Mouse (Mus musculus) urinary bladder, postnatal 10 days (tissue): ENCODE measurements around the gene Prpsap1.
"Not testable (repeated sequence)": the region's sequence is repeated elsewhere in the genome, so short reads cannot be mapped to it uniquely, and the experiment has no call there.

ENCODE experiments used
- DNase-seq: peaks from one replicate; pipeline ENCODE4 v3.0.0; 2022; ENCODE audit warnings: low spot score

The Prpsap1 gene

DNA sequence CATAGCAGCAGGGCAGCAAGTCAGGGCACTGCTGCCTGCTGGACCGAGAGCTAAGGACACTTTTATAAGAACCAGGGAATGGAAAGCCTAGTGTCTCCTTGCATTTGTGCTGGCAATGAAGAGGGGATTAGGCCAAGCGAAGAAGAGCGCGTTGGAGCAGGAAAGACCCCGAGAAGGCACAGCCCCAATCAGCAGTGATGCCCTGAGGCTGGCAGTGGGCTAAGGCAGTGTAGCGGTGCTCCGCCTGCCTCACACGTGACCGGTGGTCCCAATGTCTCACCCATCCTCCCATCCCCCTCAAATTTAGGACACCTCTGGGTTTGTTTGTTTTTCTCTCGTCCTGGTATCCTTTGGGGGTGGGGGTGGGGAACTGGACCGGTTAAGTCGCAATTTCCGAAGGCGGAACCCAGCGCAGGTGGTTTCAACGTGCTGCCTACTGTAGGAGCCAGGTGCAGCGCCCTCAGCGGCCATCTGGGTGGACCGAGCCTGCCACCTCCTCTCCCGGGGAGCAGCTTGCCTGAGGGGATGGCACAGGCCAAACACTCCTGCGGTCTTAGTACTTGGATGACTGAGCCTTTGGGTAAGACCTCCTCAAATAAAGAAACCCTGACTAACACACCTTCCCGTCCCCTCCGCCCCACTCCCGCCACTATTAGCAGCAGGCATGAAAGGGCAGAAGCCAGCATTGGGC, 21.5 kb upstream of the Prpsap1 start:
- no peak for DNase-seq

DNA sequence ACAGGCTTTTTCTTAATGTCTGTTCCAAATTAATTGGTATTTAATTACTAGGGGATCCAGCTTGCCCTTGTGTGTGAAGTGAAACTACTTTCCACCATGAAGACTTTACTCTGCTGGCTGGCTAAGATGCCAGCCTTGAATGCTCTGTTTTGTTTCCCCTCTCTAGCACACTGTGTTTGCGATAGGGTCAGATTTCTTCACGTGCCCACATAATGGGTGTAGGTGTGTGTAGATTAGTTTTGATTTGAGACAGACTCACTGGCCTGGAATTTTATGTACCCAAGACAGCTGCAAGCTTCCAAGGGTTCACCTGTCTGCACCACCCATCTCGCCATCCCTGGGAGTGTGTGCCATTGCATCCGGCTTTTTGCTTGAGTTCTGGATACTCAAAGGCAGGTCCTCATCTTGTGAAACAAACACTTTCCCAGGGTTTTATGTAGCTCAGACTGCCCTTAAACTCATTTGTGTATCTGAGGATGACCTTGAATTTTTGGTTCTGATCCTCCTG, 19.6 kb upstream of the Prpsap1 start:
- no peak for DNase-seq

DNA sequence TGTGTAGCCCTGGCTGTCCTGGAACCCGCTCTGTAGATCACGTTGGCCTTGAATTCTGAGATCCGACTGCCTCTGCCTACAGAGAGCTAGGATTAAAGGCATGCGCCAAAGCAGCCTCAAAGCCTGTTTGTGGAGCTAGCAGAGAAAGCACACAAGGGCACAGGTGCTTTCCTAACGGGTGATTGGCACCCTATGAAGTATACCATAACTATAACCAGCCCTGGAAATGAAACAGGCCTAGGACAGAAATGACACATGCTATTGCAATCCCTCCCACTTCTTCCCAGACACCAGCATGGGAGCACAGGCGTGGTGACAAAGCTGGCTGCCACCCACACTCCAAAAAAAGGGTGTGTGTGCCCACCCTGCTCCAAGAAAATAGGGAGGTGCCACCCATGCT, 19.0 kb upstream of the Prpsap1 start:
- no peak for DNase-seq

DNA sequence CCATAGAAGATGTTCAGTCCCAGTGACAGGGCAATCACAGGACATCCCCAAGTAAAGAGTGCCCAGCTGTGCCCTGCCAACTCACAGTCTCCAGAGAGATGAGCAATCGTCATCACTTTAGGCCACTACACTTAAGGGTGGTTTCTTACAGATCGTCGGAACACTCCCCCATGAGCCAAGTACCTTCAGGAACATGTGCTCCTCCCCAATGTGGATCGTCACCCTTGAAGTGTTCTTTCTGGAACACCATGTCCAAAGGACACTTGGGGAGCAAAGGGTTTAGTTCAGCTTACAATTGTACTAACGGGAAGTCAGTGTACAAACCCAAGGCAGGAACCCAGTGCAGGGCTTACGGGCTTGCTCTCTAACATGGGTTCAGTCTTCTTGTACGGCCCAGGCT, 18.2 kb upstream of the Prpsap1 start:
- no peak for DNase-seq

DNA sequence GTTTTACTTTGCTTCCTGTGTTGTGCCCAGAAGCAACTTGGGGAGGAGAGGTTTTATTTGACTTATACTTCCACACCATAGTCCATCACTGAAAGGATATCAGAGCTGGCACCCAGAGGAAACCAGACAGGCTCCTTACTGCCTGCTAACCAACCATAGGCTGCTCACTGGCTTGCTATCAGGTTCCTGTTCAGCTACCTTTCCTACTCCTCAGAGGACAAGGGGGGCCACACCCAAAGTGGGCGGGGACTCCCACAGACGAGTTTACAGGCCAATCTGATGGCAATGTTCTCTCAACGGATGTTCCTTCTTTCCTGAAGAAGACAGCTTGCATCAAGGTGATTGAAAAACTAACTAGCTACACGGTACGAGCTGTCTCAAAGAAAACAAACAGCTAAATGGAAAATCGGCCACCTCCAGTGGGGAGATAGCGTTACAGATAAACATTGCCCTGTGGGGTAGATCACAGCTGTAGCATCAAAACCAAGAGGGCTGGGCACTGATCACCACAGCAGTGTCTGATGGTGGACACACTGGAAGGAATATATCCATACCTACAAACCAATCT, 17.4 kb upstream of the Prpsap1 start:
- DNase-seq = no peak

DNA sequence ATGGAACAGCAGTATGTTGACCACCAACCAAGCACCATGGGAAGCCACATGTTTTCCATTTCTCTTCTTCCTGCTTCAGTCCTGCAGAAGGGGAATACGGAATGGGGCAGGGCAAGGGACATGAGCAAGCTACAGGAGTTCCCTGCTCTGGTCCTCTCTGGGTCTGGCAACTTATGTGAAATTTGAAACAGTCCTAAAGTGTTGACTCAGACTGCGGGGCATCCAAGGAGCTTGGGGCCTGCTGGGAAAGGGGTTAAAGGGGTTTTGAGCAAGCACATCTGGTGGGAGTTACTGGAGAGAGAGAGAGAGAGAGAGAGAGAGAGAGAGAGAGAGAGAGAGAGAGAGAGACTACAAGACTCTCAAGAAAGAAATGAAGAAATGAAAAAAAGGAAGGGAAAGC, 14.7 kb upstream of the Prpsap1 start:
- no peak for DNase-seq

DNA sequence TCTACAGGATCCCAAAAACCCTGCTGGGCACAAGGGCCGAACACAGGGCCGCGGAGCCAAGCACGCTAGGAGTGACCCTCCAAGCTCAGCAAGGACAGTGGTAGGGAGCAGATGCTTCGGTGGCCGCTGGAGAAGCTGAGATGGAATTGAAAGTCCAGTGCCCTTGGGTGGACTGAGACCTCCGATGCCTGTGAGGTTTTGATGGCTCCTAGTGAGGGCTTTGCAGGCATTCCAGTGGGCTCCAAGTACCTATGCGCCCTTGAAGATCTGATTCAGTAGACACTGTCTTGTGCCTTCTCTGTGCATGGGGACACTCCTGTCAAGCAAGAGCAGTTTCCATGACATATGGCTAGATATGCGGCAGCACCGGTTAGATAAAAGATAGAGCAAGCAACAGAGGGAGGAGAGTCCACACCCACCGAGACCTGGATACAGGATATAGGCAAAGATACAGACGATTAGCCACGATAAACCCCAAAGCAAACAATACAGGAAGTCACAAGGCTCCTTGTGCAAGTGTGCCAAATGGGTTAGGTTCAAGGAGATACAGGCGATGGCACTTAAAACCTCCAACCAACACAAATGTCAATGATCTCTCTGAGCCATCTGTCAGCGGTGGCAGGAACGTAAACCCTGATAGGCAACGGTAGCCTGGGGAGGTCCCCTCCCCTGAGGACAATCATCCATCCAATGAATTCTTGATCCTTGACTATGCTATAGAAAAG, 12.3 kb upstream of the Prpsap1 start:
- DNase-seq = no peak

DNA sequence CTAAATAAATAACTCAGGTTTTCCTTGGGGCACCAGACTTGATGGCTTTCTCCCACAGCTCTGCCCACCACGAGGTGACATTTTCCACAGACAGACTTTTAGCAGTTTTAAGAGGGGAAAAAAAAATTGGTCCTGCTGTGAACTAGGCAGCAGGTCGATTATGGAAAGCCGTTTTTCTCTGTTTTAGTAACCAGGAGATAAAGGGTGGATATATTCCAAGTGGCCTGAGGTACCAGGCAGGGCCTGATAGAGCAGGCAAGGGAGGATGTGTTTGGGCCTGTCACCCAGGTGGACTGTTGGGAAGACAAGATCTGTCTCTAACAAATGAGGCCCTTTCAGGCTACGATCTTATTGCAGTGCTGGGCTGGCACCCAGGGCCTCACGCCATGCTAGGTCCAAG, 11.6 kb upstream of the Prpsap1 start:
- no peak for DNase-seq

DNA sequence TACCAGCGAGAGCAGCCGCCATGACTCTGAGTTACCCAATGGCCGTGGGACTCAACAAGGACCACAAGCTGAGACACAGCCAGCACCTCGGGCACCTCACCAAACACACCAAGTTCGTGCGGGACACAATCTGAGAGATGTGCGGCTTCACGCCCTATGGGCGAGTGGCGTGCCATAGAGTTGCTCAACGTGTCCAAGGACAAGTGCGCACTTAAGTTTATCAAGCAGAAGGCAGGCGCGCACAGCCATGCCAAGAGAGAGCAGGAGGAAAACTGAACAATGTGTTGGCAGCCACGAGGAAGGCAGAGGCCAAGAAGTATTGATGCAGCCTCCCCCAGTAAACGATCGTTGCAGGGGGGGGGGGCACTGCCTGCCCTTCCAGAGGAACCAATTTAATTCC, 10.5 kb upstream of the Prpsap1 start:
- no peak for DNase-seq

DNA sequence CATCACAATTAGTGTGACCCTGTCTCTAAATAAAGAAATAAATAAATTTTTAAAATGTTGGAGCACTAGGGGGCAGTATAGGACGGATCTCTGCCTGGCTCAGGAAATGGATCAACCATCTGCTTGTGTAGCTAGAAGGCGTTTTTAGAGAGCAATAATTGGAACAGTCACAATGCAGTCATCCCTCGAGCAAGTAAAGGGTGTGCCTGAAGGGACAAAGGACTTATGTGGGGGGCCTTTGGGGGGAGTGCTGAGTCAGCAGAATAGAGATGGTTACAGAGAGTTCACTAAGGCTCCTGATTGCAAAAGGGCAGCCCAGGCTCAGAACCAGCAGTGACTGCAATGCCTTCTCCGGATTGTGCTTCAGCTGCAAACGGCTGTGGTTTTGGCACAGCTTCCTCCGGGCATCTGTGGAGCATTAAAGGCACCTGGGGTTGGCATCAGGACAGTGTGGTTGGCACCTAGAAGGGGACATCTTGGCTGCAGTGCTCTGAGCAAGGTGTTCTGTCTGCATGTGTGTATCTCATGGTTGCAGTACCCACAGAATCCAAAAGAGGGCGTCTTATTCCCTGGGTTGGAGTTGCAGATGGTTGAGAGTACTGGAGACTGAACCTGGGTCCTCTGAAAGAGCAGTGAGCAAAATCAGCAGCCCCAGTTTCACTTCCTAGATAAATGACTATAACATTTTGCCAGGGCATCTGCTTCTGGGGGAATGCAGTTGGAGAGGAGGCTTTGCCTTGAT, 7.2 kb upstream of the Prpsap1 start:
- DNase-seq = no peak

DNA sequence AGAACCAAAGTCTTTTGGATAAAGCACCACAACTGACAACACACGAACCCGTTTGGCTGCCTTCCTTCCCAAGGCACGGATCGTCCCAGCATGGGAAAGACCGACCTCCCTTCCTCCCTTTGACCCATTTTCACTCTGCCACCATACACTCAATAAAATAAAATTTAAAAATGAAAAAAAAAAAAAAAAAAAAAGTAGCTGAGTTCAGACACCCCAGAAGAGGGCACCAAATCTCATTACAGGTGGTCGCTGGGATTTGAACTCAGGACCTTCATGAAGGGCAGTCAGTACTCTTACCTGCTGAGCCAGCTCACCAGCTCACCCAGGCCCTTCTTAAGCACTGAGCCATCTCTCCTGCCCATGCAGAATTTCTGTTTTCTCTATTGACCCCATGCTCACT, 5.0 kb upstream of the Prpsap1 start:
- DNase-seq = no peak

DNA sequence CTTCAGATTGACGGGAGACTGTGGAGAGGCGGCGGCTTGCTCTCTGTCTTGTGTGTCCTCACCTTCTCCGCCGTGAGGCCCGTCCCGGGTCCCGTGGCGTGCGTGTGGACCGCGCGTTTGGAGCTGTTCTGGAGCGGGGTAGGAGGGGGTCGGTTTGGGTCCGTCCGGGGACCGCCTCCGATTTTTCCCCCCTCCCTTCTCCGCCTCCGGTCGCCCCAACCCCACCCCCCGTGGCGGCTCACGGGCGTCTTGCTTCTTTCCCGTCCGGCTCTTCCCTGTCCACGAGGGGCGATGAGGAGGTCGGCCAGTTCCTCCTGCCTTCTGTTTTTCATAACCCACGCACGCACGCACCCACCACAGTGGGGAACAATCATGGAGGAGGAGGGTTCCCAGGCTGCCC, 4.6 kb upstream of the Prpsap1 start:
- DNase-seq = no peak

DNA sequence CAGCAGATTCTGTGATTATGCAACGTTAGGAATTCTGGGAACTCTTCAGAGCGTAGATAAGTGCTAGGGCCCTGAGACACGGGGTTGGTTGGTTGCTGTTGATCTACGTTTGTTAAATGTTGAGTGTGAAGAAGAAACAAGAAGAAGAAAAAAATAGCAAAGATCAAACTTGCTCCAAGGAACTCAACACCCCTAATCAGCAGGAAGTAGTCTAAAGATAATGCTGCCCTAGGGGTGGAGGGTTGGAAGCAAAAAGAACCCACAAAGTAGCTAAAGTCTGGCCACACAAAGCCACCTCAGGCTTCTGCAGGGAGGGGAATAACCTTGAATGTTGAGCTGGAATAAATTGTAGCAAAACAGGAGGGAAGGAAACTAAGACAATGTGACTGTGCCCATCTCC, 3.3 kb upstream of the Prpsap1 start:
- no peak for DNase-seq

DNA sequence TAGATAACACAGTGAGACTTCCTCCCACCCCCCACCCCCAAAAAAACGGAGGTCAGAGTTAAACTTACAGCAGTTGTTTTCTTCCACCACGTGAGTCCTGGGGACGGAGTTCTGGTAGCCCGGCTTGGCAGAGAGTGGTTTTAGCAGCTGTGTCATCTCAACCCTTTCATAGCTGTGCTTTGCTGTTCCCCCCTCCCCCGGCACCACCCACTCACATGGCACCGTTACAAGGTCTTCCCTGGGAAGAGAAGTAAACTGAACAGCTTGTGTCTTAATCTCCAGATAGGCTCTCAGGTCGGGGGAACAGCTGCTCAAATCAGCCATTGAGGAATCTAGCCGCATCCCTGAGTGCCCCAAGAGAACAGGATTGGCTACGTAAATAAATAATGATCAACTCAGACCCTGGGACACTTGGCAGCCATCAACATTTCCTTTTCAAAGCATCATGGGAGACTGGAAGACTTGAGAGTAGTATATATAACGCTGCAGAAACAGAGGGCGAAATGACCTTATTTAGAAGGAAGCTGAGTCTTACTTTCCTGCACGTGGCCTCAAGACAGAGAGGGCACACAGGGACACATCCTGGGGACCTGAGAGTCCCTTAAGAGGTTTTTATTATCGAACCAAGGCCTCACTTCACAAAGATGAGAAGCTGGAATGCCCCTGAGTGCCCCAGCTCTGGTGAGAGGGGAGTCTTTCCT, 622 bp upstream of the Prpsap1 start:
- DNase-seq = peak; percentile 41

DNA sequence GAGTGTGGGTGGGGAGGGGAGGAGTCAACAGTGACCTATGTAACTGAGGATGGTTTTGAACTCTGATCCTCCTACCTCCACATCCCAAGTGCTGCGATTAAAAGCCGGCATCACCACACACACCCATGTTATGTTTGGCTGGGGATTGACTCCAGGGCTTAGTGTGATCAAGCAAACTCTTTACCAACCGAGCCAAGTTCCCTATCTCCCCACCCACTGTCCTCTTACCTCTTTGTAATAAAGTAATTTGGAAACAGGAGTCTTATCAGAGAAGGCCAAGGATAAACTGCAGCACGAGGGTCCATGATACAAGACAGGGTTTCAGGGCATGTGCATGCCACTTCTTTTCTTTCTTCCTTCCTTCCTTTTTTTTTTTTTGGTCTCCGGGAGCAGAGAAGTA, 811 bp downstream of the Prpsap1 start:
- DNase-seq = no peak

DNA sequence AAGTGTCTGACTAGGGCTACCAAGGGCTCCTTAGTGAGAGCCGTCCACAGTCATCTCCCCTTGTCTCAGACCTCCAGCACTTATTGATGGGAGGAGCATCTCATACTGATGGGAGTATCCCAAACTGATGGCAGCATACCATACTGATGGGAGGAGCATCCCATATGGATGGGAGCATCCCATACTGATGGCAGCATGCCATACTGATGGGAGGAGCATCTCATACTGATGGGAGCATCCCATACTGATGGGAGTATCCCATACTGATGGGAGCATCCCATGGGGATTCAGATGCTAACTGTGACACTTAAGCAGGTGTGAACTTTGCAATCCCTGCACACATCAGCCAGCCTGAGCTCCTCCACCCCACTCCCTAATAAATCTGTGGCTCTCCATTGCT, 1.5 kb downstream of the Prpsap1 start:
- DNase-seq = not testable (repeated sequence)

DNA sequence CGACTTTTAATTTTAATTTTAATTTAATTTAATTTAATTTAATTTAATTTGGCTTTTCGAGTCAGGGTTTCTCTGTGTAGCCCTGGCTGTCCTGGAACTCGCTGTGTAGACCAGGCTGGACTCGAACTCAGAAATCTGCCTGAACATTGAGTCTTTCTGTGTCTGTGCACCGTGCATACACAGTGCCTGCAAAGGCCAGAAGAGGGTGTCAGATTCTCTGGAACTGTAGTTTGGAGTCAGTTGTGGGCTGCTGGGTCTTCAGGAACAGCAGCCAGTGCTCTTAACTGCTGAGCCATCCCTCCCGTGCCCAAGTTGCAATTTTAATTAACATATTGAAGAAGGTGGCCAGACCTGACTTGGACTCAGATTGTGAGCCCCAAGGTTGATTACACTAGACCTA, 2.7 kb downstream of the Prpsap1 start:
- DNase-seq = no peak

DNA sequence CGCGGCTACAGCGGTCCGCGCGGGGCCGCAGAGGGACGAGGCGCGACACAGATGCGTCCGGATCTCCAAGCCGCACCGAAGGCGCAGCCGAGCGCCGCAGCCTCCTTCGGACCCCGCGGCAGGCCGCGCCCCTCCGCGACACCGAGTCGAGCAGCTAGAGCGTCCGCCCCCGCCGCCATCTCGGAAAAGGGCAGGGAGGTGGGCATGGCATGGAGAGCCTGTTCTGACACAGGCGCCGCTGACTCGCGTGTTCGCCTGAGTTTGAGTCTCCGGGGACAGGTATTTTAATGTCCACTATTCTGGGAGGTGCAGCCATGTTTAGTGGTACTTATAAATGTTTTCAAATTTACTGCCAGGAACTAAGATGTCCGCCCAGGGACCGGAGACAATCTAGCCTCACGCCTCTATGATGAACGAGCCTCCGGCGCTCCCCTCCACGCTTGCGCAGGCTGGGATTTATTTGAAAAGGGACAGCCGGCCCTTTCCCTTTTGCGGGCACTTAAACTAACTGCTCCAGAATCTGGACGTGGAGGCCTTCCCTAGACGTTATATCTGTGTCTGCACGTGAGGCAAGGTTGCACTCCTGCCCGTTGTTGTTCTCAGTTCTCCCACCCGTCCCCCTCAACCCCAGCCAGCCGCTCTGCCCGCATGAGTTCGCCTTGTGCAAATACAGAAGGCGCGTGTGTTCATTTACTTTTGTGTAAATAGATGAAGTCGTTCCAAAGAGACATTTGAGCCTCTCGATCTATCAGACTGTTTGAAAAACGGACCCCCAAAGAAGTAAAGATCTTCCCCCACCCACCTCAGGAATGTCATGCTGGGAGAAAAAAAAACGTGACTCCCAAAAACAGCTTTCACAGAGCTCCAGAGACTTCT, 3.5 kb downstream of the Prpsap1 start:
- DNase-seq = peak; percentile 72

DNA sequence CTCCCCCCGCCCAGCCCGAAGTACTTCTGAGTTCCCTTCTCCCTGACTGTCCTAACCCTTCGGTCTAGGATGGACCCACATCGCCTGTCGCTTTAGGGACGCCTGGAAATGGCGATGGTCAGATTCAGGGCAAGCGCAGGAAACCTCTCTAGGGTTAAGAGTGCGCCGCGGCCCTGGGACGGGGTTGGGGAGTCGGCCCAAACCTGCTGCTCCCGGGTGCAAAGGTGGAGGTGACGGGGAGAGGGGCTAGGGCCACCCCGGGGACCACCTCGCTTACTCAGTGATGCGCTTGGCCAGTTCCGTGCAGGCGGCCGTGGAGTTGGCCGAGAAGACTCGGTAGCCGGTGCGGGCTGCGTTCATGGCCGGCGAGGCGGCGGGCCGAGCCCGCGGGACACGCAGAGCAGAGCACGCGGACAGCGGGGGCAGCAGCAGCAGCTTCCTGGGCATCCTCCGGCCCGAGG, 4.2 kb downstream of the Prpsap1 start:
- DNase-seq = no peak

DNA sequence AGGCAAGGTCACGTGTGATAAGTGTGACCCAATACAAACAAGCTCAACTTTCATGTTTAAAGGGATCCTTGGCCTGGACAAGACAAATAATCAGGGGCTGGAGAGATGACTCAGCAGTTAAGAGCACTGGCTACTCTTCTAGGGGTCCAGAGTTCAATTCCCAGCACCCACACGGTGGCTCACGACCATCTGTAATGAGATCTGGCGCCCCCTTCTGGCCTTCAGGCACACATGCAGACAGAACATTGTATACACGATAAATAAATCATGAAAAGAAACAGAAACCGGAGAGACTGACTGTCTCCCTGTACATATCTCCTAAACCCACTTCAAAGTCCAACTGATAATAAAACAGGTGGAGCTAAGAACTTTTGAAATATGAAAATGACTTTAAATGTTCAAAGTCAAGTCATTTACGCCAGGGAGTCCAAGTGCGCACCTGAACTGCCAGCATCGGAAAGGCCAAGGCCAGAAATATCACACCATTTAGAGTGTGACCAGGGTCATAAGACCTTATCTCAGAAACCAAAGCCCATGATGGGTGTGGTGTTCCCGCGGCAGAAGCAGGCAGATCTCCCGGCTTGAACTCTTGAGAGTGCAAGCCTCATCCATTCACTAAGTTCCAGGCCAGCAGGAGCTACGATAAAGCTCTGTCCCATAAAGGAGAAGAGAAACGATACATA, 5.2 kb downstream of the Prpsap1 start:
- no peak for DNase-seq
